Mouse (Mus musculus) E14TG2a.4 (cell line): ENCODE measurements around the gene Ablim1.

Source experiments
- H3K27me3 ChIP-seq: 2 replicates; pipeline ENCODE4 v1.6.1; 2014; ENCODE audit warnings: low read length, control low read depth; ENCODE audit not compliant: insufficient read depth
- H3K36me3 ChIP-seq: 2 replicates; pipeline ENCODE4 v1.6.1; 2014; ENCODE audit warnings: low read length, control low read depth; ENCODE audit not compliant: insufficient read depth
- H3K4me1 ChIP-seq: replicated peaks from 2 replicates; pipeline ENCODE4 v1.6.1; 2014; ENCODE audit warnings: low read depth, low read length, control low read depth
- H3K4me3 ChIP-seq: replicated peaks from 2 replicates; pipeline ENCODE4 v1.5.1; 2014; ENCODE audit warnings: mild to moderate bottlenecking, low read length
- H3K9me3 ChIP-seq: 2 replicates; pipeline ENCODE4 v1.6.1; 2014; ENCODE audit warnings: low read length, control low read depth
- CTCF ChIP-seq: conservative IDR thresholded peaks from 2 replicates; pipeline ENCODE4 v1.5.1; 2014; ENCODE audit warnings: low read length
- NANOG ChIP-seq: IDR thresholded peaks from 2 replicates; pipeline ENCODE4 v1.6.1; 2014; ENCODE audit warnings: borderline replicate concordance, low read length, mixed read lengths
- POU5F1 ChIP-seq: IDR thresholded peaks from 2 replicates; pipeline ENCODE4 v1.6.1; 2014; ENCODE audit warnings: low read length, borderline replicate concordance

The Ablim1 gene

GRCm38 (mm10) chr19:57238461-57238860 is 76.3 kb downstream of the Ablim1 start:
- Histone ChIP-seq H3K4me1 (no peaks in the 10 kb centered on the region), H3K36me3 (no peaks in the 10 kb centered on the region), H3K9me3 (no peaks in the 10 kb centered on the region), H3K27me3 (no peaks in the 10 kb centered on the region), H3K4me3 (no peak overlapping the region)
- TF ChIP-seq POU5F1, result no peak
- no peak for TF ChIP-seq NANOG
- TF ChIP-seq CTCF, result no peak

- TF ChIP-seq POU5F1 (no peak), CTCF (no peak), NANOG (no peak)
- Histone ChIP-seq H3K4me1 (no peaks in the 10 kb centered on the region), H3K27me3 (no peaks in the 10 kb centered on the region), H3K4me3 (no peak overlapping the region), H3K9me3 (no peaks in the 10 kb centered on the region), H3K36me3 (no peaks in the 10 kb centered on the region)
Measured at GRCm38 (mm10) chr19:57237534-57237933, 77.2 kb downstream of the Ablim1 start.

GRCm38 (mm10) chr19:57236647-57237046 is 78.1 kb downstream of the Ablim1 start:
- no peak overlapping the region for H3K4me3 ChIP-seq
- H3K4me1 ChIP-seq, result no peaks in the 10 kb centered on the region
- no peaks in the 10 kb centered on the region for H3K27me3 ChIP-seq
- TF ChIP-seq CTCF (no peak), POU5F1 (no peak), NANOG (no peak)
- H3K9me3 ChIP-seq, result no peaks in the 10 kb centered on the region
- H3K36me3 ChIP-seq, result no peaks in the 10 kb centered on the region

GRCm38 (mm10) chr19:57235931-57236330 is 78.8 kb downstream of the Ablim1 start:
- TF ChIP-seq CTCF, result no peak
- TF ChIP-seq NANOG, result no peak
- no peak for TF ChIP-seq POU5F1
- no peak overlapping the region for H3K4me3 ChIP-seq

GRCm38 (mm10) chr19:57230996-57231395 is 83.7 kb downstream of the Ablim1 start:
- Histone ChIP-seq H3K4me3 (no peak overlapping the region), H3K36me3 (no peaks in the 10 kb centered on the region), H3K27me3 (no peaks in the 10 kb centered on the region), H3K9me3 (no peaks in the 10 kb centered on the region), H3K4me1 (no peaks in the 10 kb centered on the region)
- TF ChIP-seq NANOG (no peak), POU5F1 (no peak), CTCF (no peak)

More at GRCm38 (mm10) chr19:57235931-57236330, 78.8 kb downstream of the Ablim1 start:
- Histone ChIP-seq H3K36me3 (no peaks in the 10 kb centered on the region), H3K27me3 (no peaks in the 10 kb centered on the region), H3K9me3 (no peaks in the 10 kb centered on the region), H3K4me1 (no peaks in the 10 kb centered on the region)

- no peak for TF ChIP-seq POU5F1
- H3K36me3 ChIP-seq, result no peaks in the 10 kb centered on the region
- H3K27me3 ChIP-seq, result no peaks in the 10 kb centered on the region
- no peak overlapping the region for H3K4me3 ChIP-seq
- no peaks in the 10 kb centered on the region for H3K4me1 ChIP-seq
- no peaks in the 10 kb centered on the region for H3K9me3 ChIP-seq
Measured at GRCm38 (mm10) chr19:57229161-57229560, 85.6 kb downstream of the Ablim1 start.

GRCm38 (mm10) chr19:57228576-57228975 is 86.1 kb downstream of the Ablim1 start:
- no peaks in the 10 kb centered on the region for H3K9me3 ChIP-seq
- H3K4me1 ChIP-seq, result no peaks in the 10 kb centered on the region
- no peaks in the 10 kb centered on the region for H3K27me3 ChIP-seq
- TF ChIP-seq CTCF (no peak), NANOG (no peak), POU5F1 (no peak)
- no peak overlapping the region for H3K4me3 ChIP-seq
- no peaks in the 10 kb centered on the region for H3K36me3 ChIP-seq

GRCm38 (mm10) chr19:57224390-57224789 is 90.3 kb downstream of the Ablim1 start:
- 0 out of 2 replicates have a peak, but pooled peaks cover 6% of the 10 kb centered on the region for H3K27me3 ChIP-seq
- TF ChIP-seq POU5F1 (no peak), CTCF (no peak), NANOG (no peak)
- H3K4me1 ChIP-seq, result no peaks in the 10 kb centered on the region
- no peaks in the 10 kb centered on the region for H3K36me3 ChIP-seq
- H3K4me3 ChIP-seq, result no peak overlapping the region
- no peaks in the 10 kb centered on the region for H3K9me3 ChIP-seq

- no peak for TF ChIP-seq CTCF
- TF ChIP-seq POU5F1, result no peak
- no peak for TF ChIP-seq NANOG
Measured at GRCm38 (mm10) chr19:57223686-57224085, 91.0 kb downstream of the Ablim1 start.

More at GRCm38 (mm10) chr19:57223686-57224085, 91.0 kb downstream of the Ablim1 start:
- Histone ChIP-seq H3K4me1 (no peaks in the 10 kb centered on the region), H3K9me3 (no peaks in the 10 kb centered on the region), H3K36me3 (no peaks in the 10 kb centered on the region), H3K4me3 (no peak overlapping the region), H3K27me3 (0 out of 2 replicates have a peak, but pooled peaks cover 6% of the 10 kb centered on the region)
